Mouse (Mus musculus) adrenal gland, postnatal 14 days (tissue): ENCODE measurements around the gene Nyap1. TPM values are rescaled to one million over a fixed set of nuclear protein-coding genes. Genes with fewer than 3 reads are reported as not detected.
A peak's percentile ranks its signal among the peaks of the same experiment; 100 is the strongest.

ENCODE experiments used
- DNase-seq: peaks from one replicate; pipeline ENCODE4 v3.0.0; 2021; ENCODE audit warnings: mixed read lengths
- total RNA-seq: library from RNA; stranded (reverse); gene quantifications from 2 replicates; pipeline ENCODE4 v1.2.3, GENCODE M21; 2021

Nyap1 gene
- total RNA-seq, 1 experiment from 2014 or later = 3.6 TPM

- no peak for DNase-seq
These were observed 49.5 kb downstream of the Nyap1 start for GRCm38 (mm10) chr5:137691881-137692280.

- DNase-seq = no peak
These were observed 50.9 kb downstream of the Nyap1 start for GRCm38 (mm10) chr5:137690531-137690930.

- no peak for DNase-seq
These were observed 51.4 kb downstream of the Nyap1 start for GRCm38 (mm10) chr5:137689974-137690373.

GRCm38 (mm10) chr5:137686127-137686790 lies 55.1 kb downstream of the Nyap1 start:
- DNase-seq = no peak

- no peak for DNase-seq
These were observed 55.8 kb downstream of the Nyap1 start for GRCm38 (mm10) chr5:137685653-137686052.

GRCm38 (mm10) chr5:137684294-137685123 lies 56.9 kb downstream of the Nyap1 start, which contains the start of gene Agfg2:
TSS of gene Agfg2 (minus strand) at chr5:137684726.
- peak; percentile 99 for DNase-seq

- peak; percentile 36 for DNase-seq
These were observed 57.8 kb downstream of the Nyap1 start for GRCm38 (mm10) chr5:137683388-137684293.

- DNase-seq = no peak
These were observed 58.9 kb downstream of the Nyap1 start for GRCm38 (mm10) chr5:137682526-137682925.

Other genes starting within 250 kb of the Nyap1 start
- gene Pop7, start 239.1 kb downstream of the Nyap1 start, total RNA-seq = 22.3 and 26.2 TPM in 2 replicates
- 30.5 and 36.6 TPM in 2 replicates for gene Gigyf1, start 223.1 kb downstream of the Nyap1 start, total RNA-seq
- gene Epo, start 208.4 kb downstream of the Nyap1 start, total RNA-seq = not detected in 2 replicates
- gene Gnb2, start 208.1 kb downstream of the Nyap1 start, total RNA-seq = 574 and 611 TPM in 2 replicates
- gene Actl6b, start 188.1 kb downstream of the Nyap1 start, total RNA-seq = 2.8 and 3.8 TPM in 2 replicates
- gene Tfr2, start 171.8 kb downstream of the Nyap1 start, total RNA-seq = 1.4 and 26.4 TPM in 2 replicates
- 42.5 and 44.9 TPM in 2 replicates for gene Mospd3, start 140.5 kb downstream of the Nyap1 start, total RNA-seq
- gene Pcolce, start 127.8 kb downstream of the Nyap1 start, total RNA-seq = 414 and 471 TPM in 2 replicates
- 0.38 and 0.85 TPM in 2 replicates for gene Fbxo24, start 112.6 kb downstream of the Nyap1 start, total RNA-seq
- 30.1 and 35.9 TPM in 2 replicates for gene Lrch4, start 112.5 kb downstream of the Nyap1 start, total RNA-seq
- gene Gm20605, start 112.4 kb downstream of the Nyap1 start, total RNA-seq = 7.2 and 11.6 TPM in 2 replicates
- 7.4 and 12.8 TPM in 2 replicates for gene Sap25, start 100.3 kb downstream of the Nyap1 start, total RNA-seq
- gene Irs3, start 95.9 kb downstream of the Nyap1 start, total RNA-seq = 4.2 and 4.6 TPM in 2 replicates
- 22.9 and 25.3 TPM in 2 replicates for gene Agfg2, start 56.9 kb downstream of the Nyap1 start, total RNA-seq
- gene Tsc22d4, start 4.1 kb upstream of the Nyap1 start, total RNA-seq = 74.9 and 87.3 TPM in 2 replicates
- gene Ppp1r35, start 37.2 kb upstream of the Nyap1 start, total RNA-seq = 20.4 and 21.9 TPM in 2 replicates
- gene Mepce, start 46.0 kb upstream of the Nyap1 start, total RNA-seq = 41.5 and 46.7 TPM in 2 replicates
- gene Zcwpw1, start 46.2 kb upstream of the Nyap1 start, total RNA-seq = 5.6 and 5.7 TPM in 2 replicates
- gene Pilra, start 94.7 kb upstream of the Nyap1 start, total RNA-seq = 1.2 and 2.9 TPM in 2 replicates
- 0.67 and 1.6 TPM in 2 replicates for gene Pilrb1, start 116.5 kb upstream of the Nyap1 start, total RNA-seq
- 0.45 and 0.70 TPM in 2 replicates for gene Pilrb2, start 130.2 kb upstream of the Nyap1 start, total RNA-seq
- 0.26 and 7.7 TPM in 2 replicates for gene Cyp3a13, start 180.0 kb upstream of the Nyap1 start, total RNA-seq
- 0.70 and 0.94 TPM in 2 replicates for gene Gjc3, start 221.5 kb upstream of the Nyap1 start, total RNA-seq
- 6.4 and 99.5 TPM in 2 replicates for gene Azgp1, start 239.9 kb upstream of the Nyap1 start, total RNA-seq